Mouse (Mus musculus) retina, postnatal 7 days (tissue): ENCODE results near the gene Tchhl1.

Experiments used
- DNase-seq: peaks from one replicate; pipeline ENCODE4 v3.0.0-alpha.2; 2012; ENCODE audit warnings: low read depth, low spot score

Gene Tchhl1

GRCm38 (mm10) chr3:93504536-93505189, 36.1 kb downstream of the Tchhl1 start:
- DNase-seq, result no peak

DNA sequence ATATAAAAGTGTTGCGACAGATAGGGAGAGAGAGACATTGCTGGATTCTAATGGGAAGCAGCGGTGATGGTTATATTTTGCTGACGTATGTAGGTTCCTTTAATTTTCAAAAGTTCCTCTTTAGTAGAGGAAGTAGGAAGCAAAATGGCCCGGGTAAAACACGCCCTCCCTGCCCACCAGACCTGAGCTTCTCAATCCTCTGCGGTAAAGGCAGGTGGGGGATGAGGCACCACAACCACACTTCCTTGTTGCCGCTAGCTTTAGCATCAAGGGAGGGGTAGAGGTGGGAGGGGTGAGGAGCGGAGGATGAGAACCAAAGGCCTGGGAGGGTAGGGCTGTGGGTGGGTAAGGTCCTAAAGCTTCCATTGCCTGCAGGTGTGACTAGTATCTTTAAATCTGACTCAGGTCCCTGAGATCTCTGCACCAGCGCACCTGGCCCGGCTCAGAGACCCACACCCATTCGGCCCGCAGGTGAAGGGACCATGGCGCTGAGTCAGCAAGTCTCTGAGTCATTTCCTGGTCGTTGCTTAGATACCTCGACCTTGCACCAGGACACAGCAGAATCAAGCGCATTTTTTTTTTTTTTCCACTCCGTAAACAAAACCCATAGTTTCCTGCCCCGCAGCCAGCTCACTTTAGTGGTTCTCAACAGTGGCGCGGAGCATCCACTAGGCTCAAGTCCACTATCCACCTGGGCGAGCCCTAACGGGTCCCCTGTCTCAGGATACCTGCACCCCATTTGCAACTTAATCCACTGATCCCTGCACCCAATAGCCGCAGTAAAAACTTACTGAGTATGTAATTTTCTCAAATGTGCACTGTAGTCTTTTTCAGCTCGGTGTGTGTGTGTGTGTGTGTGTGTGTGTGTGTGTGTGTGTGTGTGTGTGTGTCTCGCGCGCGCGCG, 37.7 kb downstream of the Tchhl1 start:
- DNase-seq, result no peak

DNA sequence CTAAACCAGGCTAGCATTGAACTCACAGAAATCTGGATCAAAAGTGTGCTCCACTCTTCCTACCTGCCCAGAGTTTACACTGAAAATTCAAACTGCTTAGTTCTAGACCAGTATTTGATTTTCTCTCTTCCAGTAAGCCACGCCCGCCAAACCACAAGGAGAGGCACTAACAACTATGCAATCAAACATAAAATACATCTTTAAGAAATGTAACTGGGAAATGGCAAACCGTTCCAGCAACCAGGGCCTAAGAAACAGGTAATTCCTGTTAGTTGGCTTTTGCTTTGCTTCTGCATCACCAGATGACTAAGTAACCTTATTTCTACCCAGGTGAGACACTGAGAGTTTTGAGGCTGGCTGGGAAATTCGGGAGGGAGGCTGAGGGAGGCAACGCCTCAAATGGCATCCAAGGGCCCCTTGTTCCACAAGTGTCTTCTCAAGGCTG, 38.3 kb downstream of the Tchhl1 start:
- no peak for DNase-seq

GRCm38 (mm10) chr3:93509301-93509700, 40.7 kb downstream of the Tchhl1 start:
- no peak for DNase-seq

DNA sequence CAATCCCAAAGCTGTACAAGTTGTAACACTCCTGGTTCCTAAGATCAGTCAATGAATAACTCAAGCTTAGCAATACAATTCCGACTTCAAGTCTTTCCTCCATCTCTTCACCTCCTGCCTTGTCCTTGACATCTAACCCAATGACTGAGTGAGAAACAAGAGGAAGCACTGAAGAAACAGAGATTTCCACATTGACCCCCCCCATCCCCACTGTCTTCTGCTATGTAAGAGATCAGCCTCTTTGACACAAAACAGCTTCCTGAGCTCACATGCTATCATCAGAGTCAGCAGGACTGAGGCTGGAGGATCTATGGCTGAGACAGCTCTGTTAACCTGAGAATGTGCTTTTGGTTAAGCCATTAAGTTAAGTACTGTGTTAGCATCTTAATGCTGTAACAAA, 42.5 kb downstream of the Tchhl1 start:
- no peak for DNase-seq

- DNase-seq, result no peak
Measured at GRCm38 (mm10) chr3:93511801-93512200, 43.2 kb downstream of the Tchhl1 start.

DNA sequence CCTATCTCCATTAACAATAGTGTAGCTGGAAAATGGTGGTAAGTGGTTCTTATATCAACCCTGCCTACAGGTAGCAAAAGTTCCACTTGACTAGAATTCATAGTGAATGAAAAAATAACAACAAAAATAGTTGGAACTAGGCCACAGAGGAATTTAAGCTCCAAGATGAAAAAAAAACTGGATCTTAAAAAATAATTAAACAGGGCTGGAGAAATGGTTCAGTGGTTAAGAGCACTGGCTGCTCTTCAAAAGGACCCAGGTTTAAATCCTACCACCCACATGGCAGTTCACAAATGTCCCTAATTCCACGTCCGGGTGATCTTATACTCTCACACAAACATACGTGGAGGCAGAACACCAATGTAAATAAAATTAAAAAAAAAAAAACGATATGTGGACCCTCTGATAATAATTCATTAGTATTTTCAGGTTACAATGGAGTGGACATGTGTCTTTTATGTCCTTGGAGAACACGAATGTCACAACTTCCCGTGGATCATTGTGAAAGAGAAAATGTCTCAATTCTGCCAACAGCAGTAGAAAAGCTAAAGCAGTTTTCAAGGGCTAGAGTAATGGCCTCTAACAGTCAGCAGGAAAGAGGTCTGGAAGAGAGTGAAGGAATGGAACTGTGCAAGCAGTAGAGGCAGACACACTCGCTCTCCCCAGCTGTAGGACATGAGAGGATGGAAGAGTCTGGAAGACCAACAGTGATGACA, 44.0 kb downstream of the Tchhl1 start:
- no peak for DNase-seq

- DNase-seq, result no peak
Measured at GRCm38 (mm10) chr3:93514628-93515027, 46.1 kb downstream of the Tchhl1 start.

DNA sequence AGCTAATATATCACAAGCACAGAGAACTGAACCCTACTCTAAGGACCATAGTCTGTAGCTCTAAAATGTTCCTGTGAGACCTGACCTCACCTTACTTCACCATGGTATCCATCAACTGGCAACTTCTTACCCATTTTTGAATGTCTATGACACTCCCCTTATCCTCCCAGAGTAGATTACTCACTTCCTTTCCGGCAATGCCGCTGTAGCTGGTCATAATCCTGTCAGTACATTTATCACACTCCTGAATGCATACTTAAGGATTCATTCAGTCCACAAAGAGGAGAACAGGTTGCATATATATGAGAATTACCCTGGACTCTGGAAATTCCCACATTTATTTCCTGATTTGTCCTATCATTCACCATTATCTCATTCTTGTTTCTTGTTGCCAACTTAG, 48.8 kb downstream of the Tchhl1 start:
- DNase-seq, result no peak

- DNase-seq, result no peak
Measured at GRCm38 (mm10) chr3:93519856-93520329, 51.3 kb downstream of the Tchhl1 start.

GRCm38 (mm10) chr3:93520330-93521193, 52.0 kb downstream of the Tchhl1 start, which contains the start of gene S100a11:
Gene S100a11, plus strand, starts transcription at chr3:93520488.
- no peak for DNase-seq
